Mouse (Mus musculus) lung, embryonic 16.5 days (tissue): ENCODE data around the gene Cbx8. TPM values are rescaled to one million over a fixed set of nuclear protein-coding genes. Genes with fewer than 3 reads are reported as not detected.

ENCODE experiments used
- ATAC-seq: fragments of 200-750 bp; cut with Nextera tagmentation; 2 replicates; pipeline ENCODE4 v1.8.0; 2017; ENCODE audit warnings: low read depth, mild to moderate bottlenecking, moderate library complexity
- H3K27ac ChIP-seq: fragments of 300-500 bp; sonication (generic); 2 replicates; pipeline ENCODE4 v1.5.1; 2014; ENCODE audit warnings: mild to moderate bottlenecking, control low read depth, low read length
- H3K27me3 ChIP-seq: fragments of 300-500 bp; sonication (generic); 2 replicates; pipeline ENCODE4 v1.6.1; 2014; ENCODE audit warnings: low read depth, low read length, mixed read lengths; ENCODE audit not compliant: control insufficient read depth, insufficient read depth
- H3K36me3 ChIP-seq: fragments of 300-500 bp; sonication (generic); 2 replicates; pipeline ENCODE4 v1.6.1; 2014; ENCODE audit warnings: low read length; ENCODE audit not compliant: control insufficient read depth, insufficient read depth
- H3K4me1 ChIP-seq: fragments of 300-500 bp; sonication (generic); replicated peaks from 2 replicates; pipeline ENCODE4 v1.6.1; 2014; ENCODE audit warnings: low read length, mixed read lengths; ENCODE audit not compliant: control insufficient read depth, insufficient read depth
- H3K4me2 ChIP-seq: fragments of 300-500 bp; sonication (generic); 2 replicates; pipeline ENCODE4 v1.6.1; 2014; ENCODE audit warnings: low read depth, low read length, control low read depth
- H3K4me3 ChIP-seq: fragments of 300-500 bp; sonication (generic); 2 replicates; pipeline ENCODE4 v1.5.1; 2014; ENCODE audit warnings: mild to moderate bottlenecking, low read length, control low read depth
- H3K9ac ChIP-seq: fragments of 300-500 bp; sonication (generic); 2 replicates; pipeline ENCODE4 v1.6.1; 2014; ENCODE audit warnings: low read length, control low read depth
- H3K9me3 ChIP-seq: fragments of 300-500 bp; sonication (generic); 2 replicates; pipeline ENCODE4 v1.6.1; 2016; ENCODE audit warnings: low read length; ENCODE audit not compliant: control insufficient read depth
- whole genome bisulfite sequencing: fragments of 180-500 bp; shearing (Covaris S2); extraction: QIAGEN DNeasy Blood & Tissue Kit; methylation state at CpG from one replicate; pipeline ENCODE4 v1.1.7; 2014; 5-methylcytosine and 5-hydroxymethylcytosine counted together
- polyA plus RNA-seq: library from polyadenylated mRNA; unstranded; fragments of >200 nt; fragmentation: Nextera tagmentation; extraction: Ambion mirVana; gene quantifications from 2 replicates; pipeline ENCODE4 v1.2.1, GENCODE M21; 2015

Cbx8 gene
- polyA plus RNA-seq, 1 experiment from 2014 or later: 7.9 TPM

GRCm38 (mm10) chr11:119000877-119001276 lies 39.9 kb downstream of the Cbx8 start:
- no peak overlapping the region for H3K27ac ChIP-seq
- no peak overlapping the region for H3K4me2 ChIP-seq
- WGBS: 70% methylated on average over 2 of the region's 2 CpGs
- peaks cover 2% of the 10 kb centered on the region; the same call in 1 of the 2 replicates for H3K4me1 ChIP-seq
- peaks cover 16% of the 10 kb centered on the region for H3K27me3 ChIP-seq
- H3K9me3 ChIP-seq: no peaks in the 10 kb centered on the region
- no peak overlapping the region for H3K4me3 ChIP-seq
- no peak overlapping the region for H3K9ac ChIP-seq
- no peaks in the 10 kb centered on the region for H3K36me3 ChIP-seq
- no peak for ATAC-seq

GRCm38 (mm10) chr11:118999361-118999804 lies 41.4 kb downstream of the Cbx8 start:
- 7% methylated on average over 26 of the region's 26 CpGs for WGBS
- Histone ChIP-seq H3K27me3 (peaks cover 16% of the 10 kb centered on the region), H3K4me2 (no peak overlapping the region), H3K4me1 (peaks cover 4% of the 10 kb centered on the region; the same call in 1 of the 2 replicates), H3K27ac (no peak overlapping the region), H3K9ac (no peak overlapping the region), H3K36me3 (no peaks in the 10 kb centered on the region), H3K4me3 (no peak overlapping the region), H3K9me3 (no peaks in the 10 kb centered on the region)
- ATAC-seq: no peak

DNA sequence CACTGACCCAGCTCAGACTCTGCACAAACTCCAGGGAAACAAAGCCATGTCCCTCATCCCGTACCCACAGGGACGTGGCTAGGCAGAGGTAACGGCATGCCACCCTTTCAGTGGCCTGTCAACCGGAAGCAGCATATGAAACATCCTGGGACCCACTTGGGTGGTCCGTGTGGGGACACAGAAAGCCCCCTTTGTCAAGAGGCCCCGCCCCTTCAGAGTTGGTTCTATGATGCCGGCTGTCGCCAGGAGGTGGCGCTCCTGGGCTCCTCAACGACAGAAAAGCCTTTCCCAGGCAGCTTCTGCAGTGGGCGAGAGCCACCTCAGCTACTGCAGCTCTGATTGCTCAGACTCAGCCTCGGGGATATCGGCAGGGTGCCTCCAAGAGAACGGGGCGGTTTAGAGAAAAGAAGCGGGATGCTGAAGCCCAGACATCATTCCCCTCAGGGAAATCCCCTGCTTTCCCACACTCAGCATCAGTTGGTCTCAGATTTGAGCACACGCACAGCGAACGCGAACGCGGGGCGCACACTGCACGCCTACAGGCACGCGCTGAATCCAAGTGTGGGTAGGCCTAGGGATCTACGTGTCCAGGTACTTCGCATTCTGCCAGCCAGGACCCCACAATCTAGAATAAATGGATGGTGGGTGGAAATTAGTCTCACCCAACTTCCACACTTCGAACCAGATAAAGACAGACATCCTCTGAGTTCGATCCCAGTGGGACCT lies 42.1 kb downstream of the Cbx8 start:
- no peaks in the 10 kb centered on the region for H3K36me3 ChIP-seq
- peak overlapping the region; percentile 39 for H3K4me2 ChIP-seq
- H3K27ac ChIP-seq: no peak overlapping the region
- ATAC-seq: peak; percentile 73
- H3K9ac ChIP-seq: no peak overlapping the region
- peaks cover 4% of the 10 kb centered on the region; the same call in 1 of the 2 replicates for H3K4me1 ChIP-seq
- H3K9me3 ChIP-seq: no peaks in the 10 kb centered on the region
- H3K27me3 ChIP-seq: peaks cover 16% of the 10 kb centered on the region
- H3K4me3 ChIP-seq: 0 out of 2 replicates have a peak overlapping the region, but pooled peaks have one; percentile 8
- WGBS: 14% methylated on average over 30 of the region's 30 CpGs

GRCm38 (mm10) chr11:118997182-118997581 lies 43.6 kb downstream of the Cbx8 start:
- H3K4me2 ChIP-seq: no peak overlapping the region
- H3K9me3 ChIP-seq: no peaks in the 10 kb centered on the region
- no peaks in the 10 kb centered on the region for H3K36me3 ChIP-seq
- H3K4me1 ChIP-seq: peaks cover 4% of the 10 kb centered on the region; the same call in 1 of the 2 replicates
- H3K9ac ChIP-seq: no peak overlapping the region
- no peak for ATAC-seq
- H3K27me3 ChIP-seq: peaks cover 16% of the 10 kb centered on the region
- H3K4me3 ChIP-seq: no peak overlapping the region
- no peak overlapping the region for H3K27ac ChIP-seq
- WGBS: 56% methylated on average over 3 of the region's 3 CpGs

GRCm38 (mm10) chr11:118995448-118995847 lies 45.3 kb downstream of the Cbx8 start:
- peaks cover 16% of the 10 kb centered on the region for H3K27me3 ChIP-seq
- 23% methylated on average over 4 of the region's 4 CpGs for WGBS
- no peaks in the 10 kb centered on the region for H3K9me3 ChIP-seq
- no peak overlapping the region for H3K4me2 ChIP-seq
- no peak overlapping the region for H3K27ac ChIP-seq
- H3K36me3 ChIP-seq: no peaks in the 10 kb centered on the region
- H3K4me1 ChIP-seq: peaks cover 4% of the 10 kb centered on the region; the same call in 1 of the 2 replicates
- H3K4me3 ChIP-seq: no peak overlapping the region
- ATAC-seq: 0 out of 2 replicates have a peak, but pooled peaks have one; percentile 37
- no peak overlapping the region for H3K9ac ChIP-seq

DNA sequence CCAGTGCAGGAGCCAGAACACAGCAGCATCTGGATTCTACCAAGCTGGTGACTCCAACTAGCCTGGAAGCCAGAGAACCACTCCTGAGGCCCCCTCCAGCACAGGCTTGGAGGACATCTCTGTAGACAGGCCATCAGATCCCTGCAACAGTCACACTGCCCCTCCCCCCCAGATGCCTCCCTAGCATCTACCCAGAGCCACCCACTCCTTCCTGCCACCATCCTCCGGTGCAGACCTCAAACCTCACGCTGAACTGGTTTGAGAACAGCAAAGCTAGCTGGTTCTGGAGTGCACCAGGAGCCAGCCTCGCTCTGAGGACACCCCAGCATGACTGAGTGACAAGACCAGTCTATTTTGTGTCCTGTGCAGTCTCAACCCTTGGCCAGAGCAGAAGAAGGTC lies 48.0 kb downstream of the Cbx8 start:
- H3K36me3 ChIP-seq: no peaks in the 10 kb centered on the region
- H3K4me2 ChIP-seq: no peak overlapping the region
- no peak overlapping the region for H3K27ac ChIP-seq
- H3K9ac ChIP-seq: no peak overlapping the region
- WGBS: 62% methylated on average over 3 of the region's 3 CpGs
- H3K4me1 ChIP-seq: peaks cover 2% of the 10 kb centered on the region; the same call in 1 of the 2 replicates
- H3K4me3 ChIP-seq: no peak overlapping the region
- H3K27me3 ChIP-seq: no peaks in the 10 kb centered on the region
- ATAC-seq: no peak
- H3K9me3 ChIP-seq: no peaks in the 10 kb centered on the region

DNA sequence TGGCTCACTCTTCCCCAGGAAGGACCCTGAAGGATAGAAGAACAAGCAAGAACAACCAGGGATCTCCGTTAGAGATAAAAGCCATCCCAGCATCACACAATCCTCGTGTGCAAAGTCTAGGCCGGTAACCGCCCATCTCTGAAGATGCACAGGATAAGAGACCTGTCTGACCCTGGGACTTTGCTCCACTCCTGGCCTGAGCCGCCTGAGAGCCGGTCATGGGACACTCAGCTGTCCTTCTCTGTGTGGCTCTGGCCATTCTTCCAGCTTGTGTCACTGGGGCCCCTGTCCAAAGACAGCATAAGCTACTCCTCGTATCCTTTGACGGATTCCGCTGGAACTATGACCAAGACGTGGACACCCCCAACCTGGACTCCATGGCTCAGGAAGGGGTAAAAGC lies 52.8 kb downstream of the Cbx8 start, which contains the start of gene Enpp7:
Enpp7 (plus strand) TSS at position 190 of the 400 bp plus-strand sequence.
- Histone ChIP-seq H3K4me2 (no peak within 1 kb of the TSS), H3K4me3 (no peak within 1 kb of the TSS), H3K27ac (no peak within 1 kb of the TSS), H3K4me1 (no peaks in the 10 kb centered on the region), H3K36me3 (no peaks in the 10 kb centered on the region), H3K9ac (no peak within 1 kb of the TSS), H3K9me3 (no peaks in the 10 kb centered on the region), H3K27me3 (no peaks in the 10 kb centered on the region)
- 80% methylated on average over 10 of the region's 10 CpGs for WGBS
- no peak for ATAC-seq

Other genes starting within 250 kb of the Cbx8 start
- gene Rbfox3, start 129.4 kb downstream of the Cbx8 start, polyA plus RNA-seq: 0.35 and 0.45 TPM in 2 replicates
- not detected in 2 replicates for gene Enpp7, start 52.8 kb downstream of the Cbx8 start, polyA plus RNA-seq
- 27.4 and 30.5 TPM in 2 replicates for gene Cbx2, start 18.0 kb downstream of the Cbx8 start, polyA plus RNA-seq
- gene Cbx4, start 45.3 kb upstream of the Cbx8 start, polyA plus RNA-seq: 13.3 and 14.0 TPM in 2 replicates
- gene Tbc1d16, start 187.5 kb upstream of the Cbx8 start, polyA plus RNA-seq: 19.4 and 20.0 TPM in 2 replicates
- gene Ccdc40, start 187.6 kb upstream of the Cbx8 start, polyA plus RNA-seq: 6.3 and 9.2 TPM in 2 replicates
- gene Gaa, start 226.9 kb upstream of the Cbx8 start, polyA plus RNA-seq: 77.7 and 78.1 TPM in 2 replicates